Mouse (Mus musculus) lung, postnatal 0 days (tissue): Measurements from ENCODE around the gene Cntn6. TPM values are rescaled to one million over a fixed set of nuclear protein-coding genes. Genes with fewer than 3 reads are reported as not detected.

Experiments
- ATAC-seq: fragments of 200-750 bp; cut with Nextera tagmentation; 2 replicates; pipeline ENCODE4 v1.8.0; 2017; ENCODE audit warnings: moderate library complexity
- DNase-seq: peaks from one replicate; pipeline ENCODE4 v3.0.0-alpha.2; 2016; ENCODE audit warnings: low spot score
- H3K27ac ChIP-seq: fragments of 300-500 bp; sonication (generic); 2 replicates; pipeline ENCODE4 v1.5.1; 2014; ENCODE audit warnings: antibody characterized with exemption, mild to moderate bottlenecking, low read length, mixed read lengths
- H3K27me3 ChIP-seq: fragments of 300-500 bp; sonication (generic); replicated peaks from 2 replicates; pipeline ENCODE4 v1.6.1; 2014; ENCODE audit warnings: low read length, mixed read lengths; ENCODE audit not compliant: insufficient read depth
- H3K36me3 ChIP-seq: fragments of 300-500 bp; sonication (generic); 2 replicates; pipeline ENCODE4 v1.6.1; 2014; ENCODE audit warnings: low read length, mixed read lengths; ENCODE audit not compliant: insufficient read depth
- H3K4me1 ChIP-seq: fragments of 300-500 bp; sonication (generic); 2 replicates; pipeline ENCODE4 v1.6.1; 2014; ENCODE audit warnings: antibody characterized with exemption, low read depth, low read length, mixed read lengths; ENCODE audit not compliant: insufficient read depth
- H3K4me2 ChIP-seq: fragments of 300-500 bp; sonication (generic); replicated peaks from 2 replicates; pipeline ENCODE4 v1.6.1; 2014; ENCODE audit warnings: low read depth, mild to moderate bottlenecking, low read length, moderate library complexity, mixed read lengths
- H3K4me3 ChIP-seq: fragments of 300-500 bp; sonication (generic); 2 replicates; pipeline ENCODE4 v1.5.1; 2014; ENCODE audit warnings: low read depth, low read length
- H3K9ac ChIP-seq: fragments of 300-500 bp; sonication (generic); replicated peaks from 2 replicates; pipeline ENCODE4 v1.6.1; 2014; ENCODE audit warnings: low read depth, mild to moderate bottlenecking
- H3K9me3 ChIP-seq: fragments of 300-500 bp; sonication (generic); 2 replicates; pipeline ENCODE4 v1.6.1; 2016; ENCODE audit warnings: low read length, mixed read lengths
- CTCF ChIP-seq: IDR thresholded peaks from 2 replicates; pipeline ENCODE4 v1.5.1; 2016; ENCODE audit warnings: antibody characterized with exemption, mild to moderate bottlenecking
- EP300 ChIP-seq: IDR thresholded peaks from 2 replicates; pipeline ENCODE4 v1.6.1; 2016; ENCODE audit warnings: antibody characterized with exemption, mild to moderate bottlenecking, control low read depth
- WGBS: fragments of 180-500 bp; shearing (Covaris S2); extraction: QIAGEN DNeasy Blood & Tissue Kit; methylation state at CpG from one replicate; pipeline ENCODE4 v1.1.7; 2014; 5-methylcytosine and 5-hydroxymethylcytosine counted together
- polyA plus RNA-seq: library from polyadenylated mRNA; unstranded; fragments of >200 nt; fragmentation: Nextera tagmentation; extraction: Ambion mirVana; gene quantifications from 2 replicates; pipeline ENCODE4 v1.2.1, GENCODE M21; 2015

The Cntn6 gene
- polyA plus RNA-seq, 1 experiment from 2014 or later, result 0.07 TPM

- WGBS, result 86% methylated on average over 1 of the region's 1 CpGs
- H3K4me3 ChIP-seq, result no peak overlapping the region
- ATAC-seq, result no peak
- no peaks in the 10 kb centered on the region for H3K36me3 ChIP-seq
- DNase-seq, result no peak
- H3K9me3 ChIP-seq, result no peaks in the 10 kb centered on the region
- H3K27ac ChIP-seq, result no peak overlapping the region
- H3K27me3 ChIP-seq, result no peaks in the 10 kb centered on the region
- no peaks in the 10 kb centered on the region for H3K4me1 ChIP-seq
- TF ChIP-seq CTCF (no peak), EP300 (no peak)
- H3K9ac ChIP-seq, result no peak overlapping the region
- no peak overlapping the region for H3K4me2 ChIP-seq
Measured at GRCm38 (mm10) chr6:104728571-104728970, 236.0 kb downstream of the Cntn6 start.

GRCm38 (mm10) chr6:104734256-104734655 is 241.7 kb downstream of the Cntn6 start:
- Histone ChIP-seq H3K27me3 (no peaks in the 10 kb centered on the region), H3K4me2 (no peak overlapping the region), H3K4me1 (no peaks in the 10 kb centered on the region), H3K9me3 (no peaks in the 10 kb centered on the region), H3K9ac (no peak overlapping the region), H3K36me3 (no peaks in the 10 kb centered on the region), H3K4me3 (no peak overlapping the region), H3K27ac (no peak overlapping the region)
- TF ChIP-seq EP300 (no peak), CTCF (no peak)
- ATAC-seq (no peak), DNase-seq (no peak)
- WGBS, result 86% methylated on average over 1 of the region's 1 CpGs

GRCm38 (mm10) chr6:104738999-104739398 is 246.4 kb downstream of the Cntn6 start:
- Histone ChIP-seq H3K9ac (no peak overlapping the region), H3K27ac (no peak overlapping the region), H3K4me2 (no peak overlapping the region), H3K36me3 (no peaks in the 10 kb centered on the region), H3K27me3 (no peaks in the 10 kb centered on the region), H3K9me3 (no peaks in the 10 kb centered on the region), H3K4me3 (no peak overlapping the region), H3K4me1 (no peaks in the 10 kb centered on the region)
- ATAC-seq (no peak), DNase-seq (no peak)
- WGBS, result 83% methylated on average over 4 of the region's 4 CpGs
- TF ChIP-seq CTCF, result no peak
- TF ChIP-seq EP300, result no peak

GRCm38 (mm10) chr6:104758125-104758524 is 265.5 kb downstream of the Cntn6 start:
- DNase-seq, result no peak
- Histone ChIP-seq H3K4me3 (no peak overlapping the region), H3K27ac (no peak overlapping the region), H3K36me3 (no peaks in the 10 kb centered on the region), H3K9me3 (no peaks in the 10 kb centered on the region), H3K4me1 (no peaks in the 10 kb centered on the region), H3K9ac (no peak overlapping the region), H3K4me2 (no peak overlapping the region), H3K27me3 (no peaks in the 10 kb centered on the region)
- TF ChIP-seq EP300 (no peak), CTCF (no peak)
- ATAC-seq, result no peak

GRCm38 (mm10) chr6:104761226-104761625 is 268.6 kb downstream of the Cntn6 start:
- WGBS, result 93% methylated on average over 3 of the region's 3 CpGs
- DNase-seq (no peak), ATAC-seq (no peak)
- no peak overlapping the region for H3K4me3 ChIP-seq
- H3K27me3 ChIP-seq, result no peaks in the 10 kb centered on the region
- no peak for TF ChIP-seq EP300
- TF ChIP-seq CTCF, result no peak
- H3K9ac ChIP-seq, result no peak overlapping the region
- no peak overlapping the region for H3K4me2 ChIP-seq
- H3K36me3 ChIP-seq, result no peaks in the 10 kb centered on the region
- H3K9me3 ChIP-seq, result no peaks in the 10 kb centered on the region
- H3K27ac ChIP-seq, result no peak overlapping the region
- no peaks in the 10 kb centered on the region for H3K4me1 ChIP-seq

GRCm38 (mm10) chr6:104783891-104784290 is 291.3 kb downstream of the Cntn6 start:
- H3K4me3 ChIP-seq, result no peak overlapping the region
- no peaks in the 10 kb centered on the region for H3K27me3 ChIP-seq
- ATAC-seq (no peak), DNase-seq (no peak)
- no peak overlapping the region for H3K4me2 ChIP-seq
- no peak overlapping the region for H3K9ac ChIP-seq
- no peaks in the 10 kb centered on the region for H3K9me3 ChIP-seq
- 84% methylated on average over 3 of the region's 3 CpGs for WGBS
- TF ChIP-seq EP300, result no peak
- TF ChIP-seq CTCF, result no peak
- H3K4me1 ChIP-seq, result no peaks in the 10 kb centered on the region
- H3K27ac ChIP-seq, result no peak overlapping the region
- H3K36me3 ChIP-seq, result no peaks in the 10 kb centered on the region

- no peak overlapping the region for H3K9ac ChIP-seq
- H3K4me1 ChIP-seq, result no peaks in the 10 kb centered on the region
- H3K36me3 ChIP-seq, result no peaks in the 10 kb centered on the region
- no peak overlapping the region for H3K4me2 ChIP-seq
- WGBS, result 63% methylated on average over 2 of the region's 2 CpGs
- TF ChIP-seq CTCF, result no peak
- ATAC-seq (no peak), DNase-seq (no peak)
- no peaks in the 10 kb centered on the region for H3K9me3 ChIP-seq
- no peak overlapping the region for H3K4me3 ChIP-seq
- no peak overlapping the region for H3K27ac ChIP-seq
- H3K27me3 ChIP-seq, result no peaks in the 10 kb centered on the region
Measured at GRCm38 (mm10) chr6:104787502-104787901, 294.9 kb downstream of the Cntn6 start.
